Comparison of ENCODE assay signal across 21 mouse cellular contexts in the genomic region with DNA sequence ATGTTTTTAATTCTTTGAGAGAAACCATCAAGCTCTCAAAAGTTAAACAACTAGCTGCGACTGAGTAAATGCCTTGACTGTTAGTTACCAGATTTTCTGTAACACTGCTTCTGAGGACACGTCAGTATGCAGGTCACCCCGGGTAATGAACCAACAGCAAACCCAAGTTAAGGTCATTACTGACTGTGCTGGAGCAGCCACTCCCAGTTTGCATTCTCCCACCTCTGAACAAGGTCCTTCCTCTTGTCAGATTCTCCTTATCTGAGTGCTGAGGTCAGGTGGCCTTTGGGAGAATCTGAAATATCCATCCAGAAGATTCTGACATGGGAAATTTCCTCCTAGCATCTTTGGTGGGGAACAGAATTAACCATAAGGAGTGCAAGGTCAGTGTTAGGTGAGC. TPM values are rescaled to one million over a fixed set of nuclear protein-coding genes. Genes with fewer than 3 reads are reported as not detected.
A peak's percentile ranks its signal among the peaks of the same experiment; 100 is the strongest.
DNase-seq lines count a peak whose midpoint lies in the region; ATAC-seq lines count a peak whose summit lies in the region.
"Had no signal": no experiment of that assay in that cellular context is flagged by ENCODE, and none has a peak within 500 bp of the region (broad histone marks: within the 10 kb centered on the region; RNA-seq: fewer than 3 reads in every experiment).

No protein-coding gene starts in this region.

- 62% methylated on average over 3 of the region's 3 CpGs for WGBS in heart, embryonic 10.5 days
- WGBS in liver, embryonic 11.5 days = 56% methylated on average over 3 of the region's 3 CpGs

- no peak for ATAC-seq in liver, embryonic 11.5 days (replicated peaks; ENCODE audit: low FRiP score)
- ATAC-seq: forebrain, embryonic 14.5 days; forebrain, embryonic 16.5 days had no signal

- H3K4me1 ChIP-seq in heart, embryonic 10.5 days = peaks cover 17% of the 10 kb centered on the region
- peaks cover 17% of the 10 kb centered on the region for H3K4me1 ChIP-seq in liver, embryonic 11.5 days (replicated peaks; ENCODE audit: control insufficient read depth, insufficient read depth, low read length)

- H3K27ac ChIP-seq in heart, embryonic 10.5 days = no peak overlapping the region
- no peak overlapping the region for H3K27ac ChIP-seq in liver, embryonic 11.5 days (ENCODE audit: low read depth, low read length)
- H3K27ac ChIP-seq: embryonic facial prominence, embryonic 13.5 days; embryonic facial prominence, embryonic 15.5 days; forebrain, embryonic 10.5 days; forebrain, embryonic 12.5 days had no signal

- no peaks in the 10 kb centered on the region for H3K27me3 ChIP-seq in heart, embryonic 10.5 days (ENCODE audit: insufficient read depth, poor library complexity, severe bottlenecking)
- no peaks in the 10 kb centered on the region for H3K27me3 ChIP-seq in liver, embryonic 11.5 days (replicated peaks; ENCODE audit: control insufficient read depth, insufficient read depth, low read length)
- H3K27me3 ChIP-seq: embryonic facial prominence, embryonic 15.5 days had no signal

- H3K4me3 ChIP-seq in heart, embryonic 10.5 days = no peak overlapping the region
- no peak overlapping the region for H3K4me3 ChIP-seq in liver, embryonic 11.5 days (ENCODE audit: low read depth, low read length)
- H3K4me3 ChIP-seq: embryonic facial prominence, embryonic 13.5 days; embryonic facial prominence, embryonic 15.5 days; erythroblast, embryonic 14.5 days; forebrain, embryonic 10.5 days; forebrain, embryonic 12.5 days had no signal

- peak; percentile 27 for DNase-seq in heart, embryonic 10.5 days (ENCODE audit: low spot score)
- DNase-seq in heart, postnatal 4 days = no peak
- DNase-seq in liver = peak; percentile 1
- no peak for DNase-seq in liver, embryonic 11.5 days (ENCODE audit: low spot score)
- DNase-seq: adrenal gland, adult 2 months; adrenal gland, postnatal 10 days; adrenal gland, postnatal 25 days; cerebellum, adult 11 months; cerebellum, adult 18-20 months; cerebellum, adult 8-10 months; cerebellum, adult 9-11 months; cerebellum, postnatal 14 days; cerebellum, postnatal 36 days; embryo, embryonic 11 days had no signal

- H3K9me3 ChIP-seq in heart, embryonic 10.5 days = no peaks in the 10 kb centered on the region
- H3K9me3 ChIP-seq in liver, embryonic 11.5 days (ENCODE audit: control insufficient read depth, low read length) = no peaks in the 10 kb centered on the region
- H3K9me3 ChIP-seq: embryonic facial prominence, embryonic 13.5 days; embryonic facial prominence, embryonic 15.5 days; forebrain, embryonic 10.5 days; forebrain, embryonic 12.5 days had no signal

- H3K4me2 ChIP-seq in liver, embryonic 11.5 days = no peak overlapping the region
- H3K4me2 ChIP-seq: embryonic facial prominence, embryonic 13.5 days; embryonic facial prominence, embryonic 15.5 days; forebrain, embryonic 12.5 days had no signal

- no peaks in the 10 kb centered on the region for H3K36me3 ChIP-seq in heart, embryonic 10.5 days
- H3K36me3 ChIP-seq in liver, embryonic 11.5 days (ENCODE audit: control insufficient read depth, insufficient read depth, low read length) = no peaks in the 10 kb centered on the region
- H3K36me3 ChIP-seq: embryonic facial prominence, embryonic 13.5 days; embryonic facial prominence, embryonic 15.5 days; forebrain, embryonic 10.5 days; forebrain, embryonic 12.5 days had no signal

- no peak overlapping the region for H3K9ac ChIP-seq in liver, embryonic 11.5 days (ENCODE audit: low read depth, low read length)
- H3K9ac ChIP-seq: embryonic facial prominence, embryonic 13.5 days; embryonic facial prominence, embryonic 15.5 days; forebrain, embryonic 12.5 days had no signal

RNA-seq across cellular contexts. Expression of a gene that starts 4.8 kb away (rescaled TPM):
- polyA plus RNA-seq in heart, embryonic 10.5 days (2016; fragmentation: Nextera tagmentation; extraction: Ambion mirVana) = 30.4 and 51.3 TPM in 2 replicates
- 10 to 100 TPM; 21.5 to 22.3 TPM for total RNA-seq in heart, postnatal 4 days (2021)
- polyA plus RNA-seq in liver, embryonic 11.5 days (2014; fragmentation: Nextera tagmentation; extraction: Ambion mirVana) = 18.6 and 19.5 TPM in 2 replicates

Comparison
In these comparisons a context has a peak if more than half of its experiments do, and no peak if none do; other contexts are left out.
1. DNase-seq: peak in heart, embryonic 10.5 days (single experiment) and liver (single experiment); none in heart, postnatal 4 days (single experiment) and liver, embryonic 11.5 days (single experiment).